Mouse (Mus musculus): ENCODE data around the gene Slc45a3. TPM values are rescaled to one million over a fixed set of nuclear protein-coding genes. Genes with fewer than 3 reads are reported as not detected.

Slc45a3 gene
- total and polyA plus RNA-seq, 3 experiments: 3.8 to 7.0 (median 5.5) TPM

DNA sequence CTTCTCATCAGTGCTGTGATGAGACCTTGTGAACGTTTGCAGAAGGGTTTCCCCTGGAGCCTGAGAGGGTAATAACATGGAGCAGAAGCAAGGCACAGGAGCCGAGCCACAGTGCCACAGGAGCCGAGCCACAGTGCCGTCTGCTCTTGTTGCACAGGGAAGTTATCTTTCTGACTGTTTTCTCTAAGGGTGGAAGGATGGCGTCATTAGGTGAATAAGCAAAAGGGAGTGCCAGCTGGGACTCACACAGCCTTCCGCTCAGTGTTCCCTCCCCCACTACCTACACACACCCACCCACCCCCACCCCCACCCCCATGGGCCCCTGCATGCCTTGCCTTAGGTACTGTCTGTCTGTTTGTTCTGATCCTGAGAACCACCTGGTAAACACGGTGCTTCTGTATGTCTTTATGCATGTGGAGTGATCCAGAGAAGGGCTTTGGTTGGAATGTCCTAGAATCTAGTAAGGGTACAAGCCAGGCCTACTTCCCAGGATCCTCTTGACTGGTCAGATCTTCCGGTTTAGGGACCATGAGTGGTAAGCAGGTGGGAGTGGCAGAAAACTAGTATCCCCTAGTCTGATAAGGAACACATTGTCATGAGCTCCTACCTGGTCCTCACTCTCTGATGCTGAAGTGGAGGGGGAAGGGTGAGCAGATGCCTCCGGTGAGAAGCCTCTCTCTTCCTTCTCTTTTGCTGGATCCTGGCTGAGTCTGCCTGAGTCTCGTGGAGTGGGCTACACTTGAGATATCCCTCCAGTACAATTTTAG is 16.9 kb upstream of the Slc45a3 start:
- TF ChIP-seq EP300 (IDR thresholded peaks at IDR 0.05; ENCODE audit: insufficient read depth, low read depth, low read length) (no peak), POLR2A (IDR thresholded peaks at IDR 0.05; ENCODE audit: insufficient read depth, low read depth, low read length) (no peak), CTCF (IDR thresholded peaks at IDR 0.05) (no peak)
- Histone ChIP-seq H3K4me3 (no peak overlapping the region), H3K9ac (ENCODE audit: low read depth, low read length) (no peak overlapping the region), H3K27ac (no peak overlapping the region), H3K36me3 (ENCODE audit: control insufficient read depth, insufficient read depth, low read length) (no peaks in the 10 kb centered on the region), H3K27me3 (ENCODE audit: control insufficient read depth, insufficient read depth, low read length) (no peaks in the 10 kb centered on the region), H3K4me1 (ENCODE audit: control insufficient read depth, insufficient read depth, low read length) (no peaks in the 10 kb centered on the region; the same call in none of the 2 replicates), H3K79me2 (replicated peaks; ENCODE audit: control insufficient read depth, insufficient read depth, low read length) (no peaks in the 10 kb centered on the region)
- intact Hi-C loops (cut with DNase I): no loop called here
- no peak for DNase-seq
- 75% methylated on average over 10 of the region's 10 CpGs for WGBS

DNA sequence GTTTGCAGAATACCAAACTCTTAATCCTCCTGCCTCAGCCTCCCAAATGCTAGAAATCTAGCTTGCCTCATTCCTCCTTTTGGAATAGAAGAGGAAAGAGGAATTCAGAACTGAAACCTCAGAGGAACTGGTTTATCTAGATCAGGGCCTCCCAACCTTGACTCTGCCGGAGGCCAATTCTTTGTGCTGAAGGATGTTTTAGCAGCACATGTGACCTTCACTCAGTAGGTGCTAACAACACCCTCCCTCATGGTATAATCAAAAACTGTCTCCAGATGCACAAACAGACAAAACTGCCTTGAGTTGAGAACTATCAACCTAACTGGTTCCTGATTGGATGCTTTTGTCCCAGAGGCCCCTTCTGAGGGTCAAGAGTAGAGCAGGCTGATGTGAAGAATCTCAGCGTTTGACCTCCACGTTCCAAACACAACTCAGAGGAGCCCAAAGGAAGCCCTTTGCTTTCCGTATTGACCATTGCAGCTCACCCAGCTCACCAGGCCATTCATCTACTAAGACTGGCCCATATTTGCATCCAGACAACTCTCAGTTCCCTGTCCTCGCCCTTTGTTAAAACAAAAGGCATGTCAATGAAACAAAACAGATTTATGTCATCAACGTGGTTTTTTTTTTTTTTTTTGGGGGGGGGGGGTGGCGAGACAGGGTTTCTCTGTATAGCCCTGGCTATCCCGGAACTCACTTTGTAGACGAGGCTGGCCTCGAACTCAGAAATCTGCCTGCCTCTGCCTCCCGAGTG is 16.1 kb upstream of the Slc45a3 start:
- H3K27me3 ChIP-seq (ENCODE audit: control insufficient read depth, insufficient read depth, low read length): no peaks in the 10 kb centered on the region
- 84% methylated on average over 11 of the region's 11 CpGs for WGBS
- no peaks in the 10 kb centered on the region for H3K79me2 ChIP-seq (replicated peaks; ENCODE audit: control insufficient read depth, insufficient read depth, low read length)
- no peaks in the 10 kb centered on the region for H3K36me3 ChIP-seq (ENCODE audit: control insufficient read depth, insufficient read depth, low read length)
- intact Hi-C loops (cut with DNase I): no loop called here
- H3K27ac ChIP-seq: no peak overlapping the region
- no peak for DNase-seq
- no peak overlapping the region for H3K9ac ChIP-seq (ENCODE audit: low read depth, low read length)
- no peaks in the 10 kb centered on the region; the same call in 1 of the 2 replicates for H3K4me1 ChIP-seq (ENCODE audit: control insufficient read depth, insufficient read depth, low read length)
- TF ChIP-seq EP300 (IDR thresholded peaks at IDR 0.05; ENCODE audit: insufficient read depth, low read depth, low read length) (no peak), CTCF (IDR thresholded peaks at IDR 0.05) (no peak), POLR2A (IDR thresholded peaks at IDR 0.05; ENCODE audit: insufficient read depth, low read depth, low read length) (no peak)
- H3K4me3 ChIP-seq: no peak overlapping the region

DNA sequence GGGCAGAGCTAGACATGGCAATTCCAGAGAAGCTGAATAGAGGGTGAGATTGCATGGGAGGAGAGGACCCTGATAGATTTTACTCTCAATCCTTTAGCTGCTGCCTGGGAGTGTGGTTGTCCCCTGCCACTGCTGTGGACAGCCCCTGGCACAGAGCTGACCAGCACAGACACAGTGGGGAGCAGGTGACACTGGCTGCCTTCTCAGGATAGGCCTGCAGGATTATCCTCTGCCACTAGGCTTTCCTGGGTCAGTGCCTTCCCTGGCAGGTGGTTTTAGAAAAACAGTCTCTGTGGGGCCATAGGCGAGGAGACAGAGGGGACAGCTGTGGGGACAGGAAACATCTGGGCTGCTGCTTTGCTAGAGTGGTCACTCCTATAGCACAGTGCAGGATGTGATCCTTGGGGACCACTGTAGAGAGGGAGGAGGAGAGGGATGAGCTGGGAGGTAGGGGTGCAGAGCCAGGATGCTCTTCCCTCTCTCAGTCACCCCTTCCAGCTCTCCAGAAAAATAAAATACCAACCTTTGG is 14.7 kb upstream of the Slc45a3 start:
- no peak overlapping the region for H3K9ac ChIP-seq (ENCODE audit: low read depth, low read length)
- no peak overlapping the region for H3K27ac ChIP-seq
- H3K79me2 ChIP-seq (replicated peaks; ENCODE audit: control insufficient read depth, insufficient read depth, low read length): no peaks in the 10 kb centered on the region
- H3K4me1 ChIP-seq (ENCODE audit: control insufficient read depth, insufficient read depth, low read length): no peaks in the 10 kb centered on the region; the same call in 1 of the 2 replicates
- intact Hi-C loops (cut with DNase I): no loop called here
- 28% methylated on average over 1 of the region's 1 CpGs for WGBS
- no peak overlapping the region for H3K4me3 ChIP-seq
- no peak for DNase-seq
- no peak for TF ChIP-seq CTCF (IDR thresholded peaks at IDR 0.05)
- no peak for TF ChIP-seq POLR2A (IDR thresholded peaks at IDR 0.05; ENCODE audit: insufficient read depth, low read depth, low read length)
- TF ChIP-seq EP300 (IDR thresholded peaks at IDR 0.05; ENCODE audit: insufficient read depth, low read depth, low read length): no peak
- no peaks in the 10 kb centered on the region for H3K27me3 ChIP-seq (ENCODE audit: control insufficient read depth, insufficient read depth, low read length)
- no peaks in the 10 kb centered on the region for H3K36me3 ChIP-seq (ENCODE audit: control insufficient read depth, insufficient read depth, low read length)

DNA sequence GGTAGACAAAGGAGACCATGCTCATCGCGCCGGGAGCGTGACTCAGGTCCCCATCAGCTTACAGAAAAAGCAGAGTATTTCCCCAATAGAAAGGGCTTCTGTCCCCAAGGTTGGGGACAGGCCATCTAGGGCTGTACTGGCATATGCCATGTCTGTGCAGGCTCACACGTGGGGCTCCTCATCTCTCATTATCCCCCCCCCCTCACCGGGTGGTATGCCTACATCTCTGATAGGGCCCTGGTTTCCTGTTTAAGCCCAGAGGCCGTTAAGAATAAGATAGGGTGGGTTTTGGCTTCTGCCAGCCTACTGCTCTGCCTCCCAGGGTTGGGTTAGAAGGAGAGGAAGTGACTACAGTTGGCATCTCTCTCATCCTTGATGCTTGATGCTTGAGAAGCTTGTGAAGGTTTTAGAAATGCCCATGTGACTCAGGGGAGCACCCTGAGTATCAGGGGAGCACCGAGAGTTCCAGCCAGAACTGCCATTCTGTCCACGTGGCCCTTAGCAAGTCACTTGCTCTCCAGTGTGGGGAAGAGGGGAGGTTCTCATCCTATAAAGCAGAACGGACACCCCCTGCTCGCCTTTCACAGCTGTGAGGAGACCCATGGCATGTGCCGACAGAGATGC is 8.4 kb upstream of the Slc45a3 start:
- Histone ChIP-seq H3K9ac (ENCODE audit: low read depth, low read length) (no peak overlapping the region), H3K79me2 (replicated peaks; ENCODE audit: control insufficient read depth, insufficient read depth, low read length) (no peaks in the 10 kb centered on the region), H3K27me3 (ENCODE audit: control insufficient read depth, insufficient read depth, low read length) (no peaks in the 10 kb centered on the region; the same call in 1 of the 2 replicates), H3K4me3 (no peak overlapping the region), H3K4me1 (ENCODE audit: control insufficient read depth, insufficient read depth, low read length) (no peaks in the 10 kb centered on the region), H3K27ac (no peak overlapping the region), H3K36me3 (ENCODE audit: control insufficient read depth, insufficient read depth, low read length) (no peaks in the 10 kb centered on the region)
- no peak for DNase-seq
- WGBS: 83% methylated on average over 12 of the region's 12 CpGs
- intact Hi-C loops (cut with DNase I): no loop called here
- no peak for TF ChIP-seq EP300 (IDR thresholded peaks at IDR 0.05; ENCODE audit: insufficient read depth, low read depth, low read length)
- no peak for TF ChIP-seq CTCF (IDR thresholded peaks at IDR 0.05)
- no peak for TF ChIP-seq POLR2A (IDR thresholded peaks at IDR 0.05; ENCODE audit: insufficient read depth, low read depth, low read length)

DNA sequence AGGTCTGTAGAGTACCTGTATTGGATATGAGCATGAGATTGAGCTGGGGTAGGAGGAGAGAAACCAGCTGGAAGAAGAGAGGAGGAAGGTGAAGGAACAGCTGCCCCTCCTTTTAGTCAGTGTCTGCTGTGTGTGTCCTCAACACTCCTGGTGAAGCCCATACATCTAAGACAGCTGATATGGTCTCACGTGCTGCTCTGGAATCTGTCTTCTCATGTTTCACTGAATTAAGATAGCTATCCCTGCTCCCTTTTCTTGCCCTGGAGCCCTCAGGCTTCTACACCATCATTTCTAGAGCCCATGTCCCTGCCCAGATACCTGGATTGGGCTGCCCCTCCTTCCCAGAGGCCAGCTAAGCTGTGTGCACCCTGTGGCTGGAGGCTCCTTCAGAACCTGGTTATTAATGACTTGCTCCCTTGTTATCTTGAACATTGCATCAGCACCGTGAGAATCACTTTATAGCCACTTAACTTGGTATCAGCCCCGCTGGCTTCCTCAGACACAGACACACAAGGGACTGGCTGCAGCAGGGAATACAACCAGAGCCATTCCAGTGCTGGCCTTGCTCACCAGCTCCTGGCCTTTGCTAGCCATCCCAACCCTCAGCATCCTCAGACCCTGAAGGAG is 7.5 kb upstream of the Slc45a3 start:
- H3K36me3 ChIP-seq (ENCODE audit: control insufficient read depth, insufficient read depth, low read length): no peaks in the 10 kb centered on the region

More for the DNA sequence above, 7.5 kb upstream of the Slc45a3 start:
- no peak overlapping the region for H3K27ac ChIP-seq
- no peaks in the 10 kb centered on the region; the same call in 1 of the 2 replicates for H3K27me3 ChIP-seq (ENCODE audit: control insufficient read depth, insufficient read depth, low read length)
- DNase-seq: no peak
- intact Hi-C loops (cut with DNase I): no loop called here
- no peak overlapping the region for H3K9ac ChIP-seq (ENCODE audit: low read depth, low read length)
- H3K4me3 ChIP-seq: no peak overlapping the region
- no peaks in the 10 kb centered on the region for H3K4me1 ChIP-seq (ENCODE audit: control insufficient read depth, insufficient read depth, low read length)
- H3K79me2 ChIP-seq (replicated peaks; ENCODE audit: control insufficient read depth, insufficient read depth, low read length): no peaks in the 10 kb centered on the region
- WGBS: 47% methylated on average over 3 of the region's 3 CpGs
- TF ChIP-seq CTCF (IDR thresholded peaks at IDR 0.05): no peak
- TF ChIP-seq EP300 (IDR thresholded peaks at IDR 0.05; ENCODE audit: insufficient read depth, low read depth, low read length): no peak
- no peak for TF ChIP-seq POLR2A (IDR thresholded peaks at IDR 0.05; ENCODE audit: insufficient read depth, low read depth, low read length)
